Mouse (Mus musculus): ENCODE data around the gene Ankrd60.

The Ankrd60 gene

DNA sequence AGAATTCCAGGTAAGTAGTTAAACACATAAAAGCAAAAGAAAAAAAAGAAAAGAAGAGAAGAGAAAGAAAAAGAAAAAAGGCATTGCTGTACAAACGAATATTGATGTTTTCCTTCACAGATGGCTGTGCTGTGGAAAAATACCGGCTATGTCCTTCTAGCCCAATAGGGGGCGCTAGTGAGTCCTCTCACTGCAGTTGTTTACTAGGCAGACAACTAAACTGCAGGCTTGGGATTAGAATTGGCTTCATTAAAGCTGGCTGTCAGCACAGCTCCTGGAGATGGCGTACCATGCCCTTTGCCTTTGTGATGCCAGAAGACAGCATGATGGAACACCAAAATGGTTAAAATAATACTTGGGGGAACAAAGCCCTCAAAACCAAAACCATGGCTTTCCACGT is 5.3 kb upstream of the Ankrd60 start:
- DNase-seq = peak in 1 of 2 experiments; percentile 25

DNA sequence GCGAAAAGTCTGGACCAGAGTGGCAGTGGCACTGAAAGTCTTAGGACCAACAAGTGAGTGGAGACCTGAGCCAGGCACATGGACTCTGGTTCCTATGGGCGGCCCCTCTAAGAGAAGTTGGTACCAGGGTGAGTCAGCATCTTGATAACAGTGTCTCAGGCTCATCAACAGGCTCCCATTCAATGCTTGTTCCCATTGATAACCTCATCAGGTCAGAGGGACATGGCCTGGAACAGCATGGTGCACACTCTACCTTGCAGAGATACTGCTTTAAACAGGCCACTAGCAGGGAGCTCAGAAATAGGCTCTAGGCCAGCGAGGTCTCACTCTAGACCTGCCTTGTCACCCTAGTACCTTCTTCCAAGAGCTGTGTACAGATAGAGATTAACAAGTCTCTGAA is 4.7 kb upstream of the Ankrd60 start:
- DNase-seq = no peak

GRCm38 (mm10) chr2:173581096-173581495 is 2.9 kb upstream of the Ankrd60 start:
- DNase-seq = no peak

DNA sequence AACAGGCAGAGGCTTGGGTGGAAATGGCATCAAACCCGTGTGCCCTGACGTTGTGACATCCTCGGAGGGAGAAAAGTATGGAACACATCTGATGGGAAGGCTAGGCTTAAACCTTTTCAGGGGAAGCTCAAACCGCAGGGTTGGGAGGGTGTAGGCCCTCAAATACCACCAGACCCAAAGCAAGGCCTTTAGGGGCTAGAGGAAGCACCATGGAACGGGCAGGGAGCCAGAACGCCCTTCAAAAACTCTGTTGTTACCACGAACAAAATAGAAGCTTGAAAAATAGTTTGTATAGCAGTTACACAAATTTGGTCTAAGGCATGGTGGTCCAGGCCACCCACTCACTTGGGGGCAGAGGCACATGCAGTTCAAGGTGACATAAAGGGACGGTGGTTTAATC is 430 bp upstream of the Ankrd60 start:
- DNase-seq = no peak

DNA sequence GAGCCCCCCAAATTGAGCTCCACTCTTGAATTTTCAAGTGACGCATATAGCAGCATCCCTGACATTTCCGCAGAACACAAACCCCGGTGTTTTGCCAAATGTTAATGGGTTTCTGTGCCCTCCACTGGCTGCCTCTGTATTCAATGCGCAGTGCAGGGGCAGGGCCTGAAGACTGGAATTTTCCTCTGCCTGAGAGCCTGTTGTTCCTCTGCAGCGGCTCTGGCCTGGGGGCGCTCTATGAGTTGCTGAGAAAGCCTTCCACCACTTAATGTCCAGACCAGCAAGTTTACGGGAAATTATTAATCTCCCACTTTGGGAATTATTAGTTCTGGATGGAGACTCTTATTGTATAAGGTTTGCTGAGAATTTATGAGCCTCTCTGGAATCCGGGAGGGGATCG is 14.0 kb downstream of the Ankrd60 start:
- DNase-seq = peak in 1 of 2 experiments; percentile 35

DNA sequence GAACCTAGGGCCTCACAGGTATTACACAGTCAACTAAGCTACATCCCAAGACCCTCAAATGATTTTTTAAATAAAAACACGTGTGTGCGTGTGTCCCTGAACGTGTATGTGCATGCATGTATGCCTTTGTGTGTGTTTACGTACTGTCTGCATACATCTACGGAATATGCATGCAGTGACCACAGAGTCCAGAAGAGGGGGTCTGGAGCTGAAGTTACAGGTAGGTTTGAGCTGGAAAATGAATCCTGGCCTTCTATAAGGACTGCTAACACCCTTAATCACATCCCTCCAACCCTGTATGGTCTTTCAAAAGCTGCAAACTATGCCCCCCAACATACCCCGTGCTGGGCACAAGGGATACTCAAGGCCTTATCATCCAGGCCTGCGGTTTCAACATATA is 14.8 kb downstream of the Ankrd60 start:
- DNase-seq = no peak

GRCm38 (mm10) chr2:173561851-173562442 is 16.2 kb downstream of the Ankrd60 start:
- peak; percentile 69 to 85 for DNase-seq

GRCm38 (mm10) chr2:173558754-173559396 is 19.3 kb downstream of the Ankrd60 start:
- DNase-seq = peak; percentile 30 to 59

- DNase-seq = peak in 1 of 2 experiments; percentile 24
These were observed 24.3 kb downstream of the Ankrd60 start for GRCm38 (mm10) chr2:173553863-173554262.

- no peak for DNase-seq
These were observed 27.5 kb downstream of the Ankrd60 start for GRCm38 (mm10) chr2:173550681-173551080.

- DNase-seq = no peak
These were observed 28.9 kb downstream of the Ankrd60 start for GRCm38 (mm10) chr2:173549236-173549635.

DNA sequence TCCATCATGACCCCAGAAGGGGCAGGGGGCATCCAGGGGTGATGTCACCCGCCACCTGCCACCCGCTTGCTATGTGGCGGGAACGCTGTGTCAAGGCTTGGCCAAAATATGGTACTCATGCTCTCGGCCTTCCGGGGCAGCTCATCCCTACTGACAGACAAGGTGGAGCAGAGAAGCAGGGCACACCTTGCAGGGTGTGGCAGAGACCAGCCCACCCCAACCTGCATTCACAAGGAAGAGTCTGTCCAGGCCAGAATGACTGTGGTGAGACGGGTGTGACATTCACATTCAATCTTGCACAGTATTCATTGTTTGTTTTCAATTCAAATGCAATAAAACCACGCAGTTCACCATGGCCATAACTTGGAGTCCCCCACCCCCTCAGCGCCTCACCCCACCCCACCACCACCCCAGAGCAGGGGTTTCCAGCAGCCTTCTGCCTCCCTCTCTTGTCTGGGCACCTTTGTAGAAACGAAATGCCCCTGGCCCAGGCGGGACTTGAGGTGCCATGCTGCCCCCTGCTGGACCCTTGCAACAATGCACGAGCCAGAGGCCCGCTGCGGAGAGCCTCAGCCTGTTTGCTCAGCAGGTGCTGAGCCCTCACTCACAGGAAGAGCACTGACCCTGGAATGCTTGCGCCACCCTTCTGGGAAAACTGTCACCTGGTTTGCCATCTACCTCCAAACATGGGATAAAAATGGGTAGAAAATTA is 32.0 kb downstream of the Ankrd60 start:
- peak; percentile 77 to 84 for DNase-seq

GRCm38 (mm10) chr2:173542716-173543115 is 35.4 kb downstream of the Ankrd60 start:
- no peak for DNase-seq

DNA sequence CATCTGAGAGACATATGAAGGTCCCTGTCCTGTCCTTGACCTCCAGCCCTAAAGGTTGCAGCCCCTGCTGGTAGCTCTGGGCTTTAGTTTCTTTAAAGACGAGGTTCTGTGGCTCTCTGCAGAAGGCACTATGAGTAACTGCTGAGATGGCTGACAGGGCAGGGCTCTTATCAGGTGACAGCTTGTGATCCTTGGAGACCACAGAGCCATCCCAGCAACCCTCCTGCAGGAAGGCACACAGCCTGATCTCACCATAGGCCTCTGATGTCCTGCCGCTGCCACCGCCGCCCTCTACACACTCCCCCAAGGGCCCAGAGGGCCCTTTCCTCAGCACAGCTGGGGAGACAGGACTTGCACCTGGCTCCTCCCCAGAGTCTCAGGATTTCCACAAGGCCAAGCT is 36.4 kb downstream of the Ankrd60 start:
- DNase-seq = no peak

DNA sequence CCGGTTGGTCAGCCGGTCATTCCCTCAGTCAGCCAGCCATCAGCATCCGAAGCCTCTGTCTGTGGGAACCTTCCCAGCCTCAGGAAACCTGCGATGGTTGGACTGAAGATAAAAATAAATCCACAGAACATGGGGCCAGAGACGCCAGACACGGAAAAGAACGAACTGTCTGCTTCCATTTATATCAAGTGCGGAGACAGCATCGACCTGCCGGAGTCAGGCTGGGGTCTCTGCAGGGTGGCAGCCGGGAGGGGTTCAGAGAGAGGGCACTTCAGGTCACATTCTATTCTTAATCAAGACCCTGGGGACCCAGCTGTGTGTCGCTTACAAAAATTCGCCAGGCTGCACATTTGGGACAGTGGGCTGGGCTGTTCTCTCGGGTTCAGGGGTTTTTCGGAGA is 38.4 kb downstream of the Ankrd60 start:
- DNase-seq = no peak

- DNase-seq = peak; percentile 60 to 76
These were observed 42.3 kb downstream of the Ankrd60 start for GRCm38 (mm10) chr2:173535886-173536285.

- DNase-seq = peak; percentile 50 to 77
These were observed 42.8 kb downstream of the Ankrd60 start for GRCm38 (mm10) chr2:173535390-173535789.

- DNase-seq = no peak
These were observed 43.6 kb downstream of the Ankrd60 start for GRCm38 (mm10) chr2:173534581-173534980.

GRCm38 (mm10) chr2:173532711-173533462 is 45.3 kb downstream of the Ankrd60 start:
- DNase-seq = no peak

- DNase-seq = no peak
These were observed 49.7 kb downstream of the Ankrd60 start for GRCm38 (mm10) chr2:173528493-173528892.

DNA sequence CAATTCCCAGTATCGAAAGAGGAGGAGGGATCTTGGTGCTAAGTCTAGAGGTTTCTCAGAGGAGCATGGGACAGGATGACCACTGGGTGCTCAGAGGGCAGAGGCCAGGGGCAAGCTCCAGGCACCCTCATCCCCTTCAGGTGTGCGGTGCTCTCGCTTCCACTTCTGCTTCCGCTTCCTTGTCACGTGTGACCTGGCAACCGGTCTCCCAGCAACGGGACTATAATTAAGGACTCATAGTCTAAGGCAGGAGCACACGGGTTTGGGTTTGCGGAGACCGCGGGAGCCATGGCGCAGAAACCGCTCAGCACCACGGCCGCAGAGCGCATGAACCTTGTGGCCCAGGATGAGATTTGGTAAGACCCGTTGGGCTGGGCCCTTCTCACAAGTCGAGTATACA is 55.8 kb downstream of the Ankrd60 start, which contains the start of gene 1700021F07Rik:
Gene 1700021F07Rik, plus strand, starts transcription at position 211 of the 400 bp plus-strand sequence.
- DNase-seq = no peak
